Mouse (Mus musculus): Measurements from ENCODE around the gene Ikzf3. TPM values are rescaled to one million over a fixed set of nuclear protein-coding genes. Genes with fewer than 3 reads are reported as not detected.

The Ikzf3 gene
- polyA plus RNA-seq, 1 experiment, result not detected

GRCm38 (mm10) chr11:98526824-98527461 is 18.9 kb downstream of the Ikzf3 start:
- H3K4me1 ChIP-seq (ENCODE audit: control insufficient read depth, insufficient read depth, low read length), result no peaks in the 10 kb centered on the region
- no peak overlapping the region for H3K27ac ChIP-seq (ENCODE audit: insufficient read depth, low read depth, low read length)
- TF ChIP-seq POLR2A (IDR thresholded peaks at IDR 0.05; ENCODE audit: borderline replicate concordance, low read depth, low read length) (no peak), CTCF (IDR thresholded peaks at IDR 0.05; ENCODE audit: low read depth, low read length) (no peak)
- no peak overlapping the region for H3K4me3 ChIP-seq (ENCODE audit: insufficient read depth, low read length)

GRCm38 (mm10) chr11:98525140-98525539 is 20.7 kb downstream of the Ikzf3 start:
- no peaks in the 10 kb centered on the region for H3K4me1 ChIP-seq (ENCODE audit: control insufficient read depth, insufficient read depth, low read length)
- no peak overlapping the region for H3K4me3 ChIP-seq (ENCODE audit: insufficient read depth, low read length)
- TF ChIP-seq POLR2A (IDR thresholded peaks at IDR 0.05; ENCODE audit: borderline replicate concordance, low read depth, low read length) (no peak), CTCF (IDR thresholded peaks at IDR 0.05; ENCODE audit: low read depth, low read length) (no peak)
- H3K27ac ChIP-seq (ENCODE audit: insufficient read depth, low read depth, low read length), result no peak overlapping the region

GRCm38 (mm10) chr11:98520468-98520867 is 25.4 kb downstream of the Ikzf3 start:
- no peak overlapping the region for H3K27ac ChIP-seq (ENCODE audit: insufficient read depth, low read depth, low read length)
- TF ChIP-seq CTCF (IDR thresholded peaks at IDR 0.05; ENCODE audit: low read depth, low read length) (no peak), POLR2A (IDR thresholded peaks at IDR 0.05; ENCODE audit: borderline replicate concordance, low read depth, low read length) (no peak)
- H3K4me3 ChIP-seq (ENCODE audit: insufficient read depth, low read length), result no peak overlapping the region
- H3K4me1 ChIP-seq (ENCODE audit: control insufficient read depth, insufficient read depth, low read length), result no peaks in the 10 kb centered on the region

DNA sequence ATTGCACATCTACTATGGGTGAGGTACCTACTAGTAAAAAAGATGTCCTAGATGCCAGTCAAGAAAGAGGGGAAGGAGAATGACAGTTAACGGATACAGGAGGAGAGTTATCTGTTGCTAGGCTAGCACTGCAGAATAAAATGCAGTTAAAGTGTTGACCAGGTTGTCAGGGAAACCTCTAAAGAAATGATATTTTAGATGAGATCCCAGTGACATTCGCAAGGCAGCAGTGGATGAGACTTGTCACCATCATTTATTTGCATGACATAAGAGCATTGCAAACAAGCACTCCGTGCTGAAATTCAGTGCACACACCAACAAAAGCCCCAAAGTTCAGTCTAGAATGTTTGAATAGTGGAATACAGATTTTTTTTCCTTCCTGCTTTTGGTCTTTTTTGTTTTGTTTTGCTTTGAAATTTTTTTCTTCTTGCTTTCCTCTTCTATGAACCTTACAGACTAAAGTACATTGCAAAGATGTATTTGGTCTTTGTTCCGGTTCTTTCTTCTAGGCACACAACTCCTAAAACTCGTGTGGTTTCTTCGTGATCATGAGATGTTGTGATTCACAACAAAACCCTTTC is 32.4 kb downstream of the Ikzf3 start:
- H3K4me1 ChIP-seq (ENCODE audit: control insufficient read depth, insufficient read depth, low read length), result no peaks in the 10 kb centered on the region
- no peak overlapping the region for H3K4me3 ChIP-seq (ENCODE audit: insufficient read depth, low read length)
- H3K27ac ChIP-seq (ENCODE audit: insufficient read depth, low read depth, low read length), result no peak overlapping the region
- TF ChIP-seq POLR2A (IDR thresholded peaks at IDR 0.05; ENCODE audit: borderline replicate concordance, low read depth, low read length) (no peak), CTCF (IDR thresholded peaks at IDR 0.05; ENCODE audit: low read depth, low read length) (no peak)

- no peak overlapping the region for H3K27ac ChIP-seq (ENCODE audit: insufficient read depth, low read depth, low read length)
- H3K4me1 ChIP-seq (ENCODE audit: control insufficient read depth, insufficient read depth, low read length), result no peaks in the 10 kb centered on the region
- no peak for TF ChIP-seq CTCF (IDR thresholded peaks at IDR 0.05; ENCODE audit: low read depth, low read length)
- TF ChIP-seq POLR2A (IDR thresholded peaks at IDR 0.05; ENCODE audit: borderline replicate concordance, low read depth, low read length), result no peak
- H3K4me3 ChIP-seq (ENCODE audit: insufficient read depth, low read length), result no peak overlapping the region
Measured at GRCm38 (mm10) chr11:98512881-98513280, 33.0 kb downstream of the Ikzf3 start.

- Histone ChIP-seq H3K4me1 (ENCODE audit: control insufficient read depth, insufficient read depth, low read length) (no peaks in the 10 kb centered on the region), H3K27ac (ENCODE audit: insufficient read depth, low read depth, low read length) (no peak overlapping the region), H3K4me3 (ENCODE audit: insufficient read depth, low read length) (no peak overlapping the region)
- TF ChIP-seq CTCF (IDR thresholded peaks at IDR 0.05; ENCODE audit: low read depth, low read length) (no peak), POLR2A (IDR thresholded peaks at IDR 0.05; ENCODE audit: borderline replicate concordance, low read depth, low read length) (no peak)
Measured at GRCm38 (mm10) chr11:98510125-98510524, 35.7 kb downstream of the Ikzf3 start.

- TF ChIP-seq CTCF (IDR thresholded peaks at IDR 0.05; ENCODE audit: low read depth, low read length) (no peak), POLR2A (IDR thresholded peaks at IDR 0.05; ENCODE audit: borderline replicate concordance, low read depth, low read length) (no peak)
- Histone ChIP-seq H3K4me3 (ENCODE audit: insufficient read depth, low read length) (no peak overlapping the region), H3K4me1 (ENCODE audit: control insufficient read depth, insufficient read depth, low read length) (no peaks in the 10 kb centered on the region), H3K27ac (ENCODE audit: insufficient read depth, low read depth, low read length) (no peak overlapping the region)
Measured at GRCm38 (mm10) chr11:98509434-98509833, 36.4 kb downstream of the Ikzf3 start.

DNA sequence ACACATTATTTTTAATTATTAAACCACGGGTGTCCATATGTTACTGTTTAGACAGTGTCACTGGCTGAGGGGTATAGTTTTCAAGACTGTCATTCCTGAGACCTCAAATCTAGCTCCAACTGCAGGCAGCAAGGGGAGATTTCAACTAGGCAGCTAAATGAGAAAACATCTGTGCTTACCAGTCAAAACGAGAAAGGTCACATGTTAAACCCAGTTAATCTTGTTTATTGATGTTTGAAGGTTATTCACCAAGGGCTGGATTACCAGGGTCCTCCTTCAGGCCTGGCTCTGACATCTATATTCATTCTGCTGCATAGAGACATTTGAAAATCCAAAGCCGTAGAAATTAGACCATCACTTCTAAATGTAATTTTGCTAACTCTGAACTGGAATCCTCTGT is 40.9 kb downstream of the Ikzf3 start:
- Histone ChIP-seq H3K4me3 (ENCODE audit: insufficient read depth, low read length) (no peak overlapping the region), H3K4me1 (ENCODE audit: control insufficient read depth, insufficient read depth, low read length) (no peaks in the 10 kb centered on the region), H3K27ac (ENCODE audit: insufficient read depth, low read depth, low read length) (no peak overlapping the region)
- TF ChIP-seq CTCF (IDR thresholded peaks at IDR 0.05; ENCODE audit: low read depth, low read length) (no peak), POLR2A (IDR thresholded peaks at IDR 0.05; ENCODE audit: borderline replicate concordance, low read depth, low read length) (no peak)

GRCm38 (mm10) chr11:98497388-98498288 is 48.2 kb downstream of the Ikzf3 start:
- H3K4me3 ChIP-seq (ENCODE audit: insufficient read depth, low read length), result no peak overlapping the region
- TF ChIP-seq CTCF (IDR thresholded peaks at IDR 0.05; ENCODE audit: low read depth, low read length), result no peak
- no peaks in the 10 kb centered on the region for H3K4me1 ChIP-seq (ENCODE audit: control insufficient read depth, insufficient read depth, low read length)
- H3K27ac ChIP-seq (ENCODE audit: insufficient read depth, low read depth, low read length), result no peak overlapping the region
